Mouse (Mus musculus) retina, postnatal 1 day (tissue): ENCODE results near the gene Spata21.

Experiments used
- DNase-seq: peaks from one replicate; pipeline ENCODE4 v3.0.0-alpha.2; 2012

Spata21 gene

DNA sequence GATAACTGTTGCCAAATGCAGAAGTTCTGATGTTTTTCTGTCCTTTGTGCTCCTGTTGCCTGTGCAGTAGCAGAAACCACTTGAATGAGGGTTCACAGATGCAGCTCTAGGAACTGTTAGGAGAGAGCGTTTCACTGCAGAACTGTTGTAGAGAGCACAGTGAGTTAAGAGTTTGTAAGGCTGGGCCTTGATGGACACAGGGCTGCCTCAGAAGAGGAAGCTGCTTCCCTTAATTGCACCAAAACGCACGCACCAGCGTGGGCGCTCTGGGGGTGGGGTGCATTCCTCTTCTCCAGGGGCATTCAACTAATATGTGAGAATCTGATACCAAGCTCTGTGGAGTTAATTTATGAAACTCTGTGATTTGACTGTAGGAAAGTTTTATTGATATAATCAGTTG lies 71.5 kb downstream of the Spata21 start:
- no peak for DNase-seq

GRCm38 (mm10) chr4:141160193-141160592 lies 72.1 kb downstream of the Spata21 start:
- no peak for DNase-seq

DNA sequence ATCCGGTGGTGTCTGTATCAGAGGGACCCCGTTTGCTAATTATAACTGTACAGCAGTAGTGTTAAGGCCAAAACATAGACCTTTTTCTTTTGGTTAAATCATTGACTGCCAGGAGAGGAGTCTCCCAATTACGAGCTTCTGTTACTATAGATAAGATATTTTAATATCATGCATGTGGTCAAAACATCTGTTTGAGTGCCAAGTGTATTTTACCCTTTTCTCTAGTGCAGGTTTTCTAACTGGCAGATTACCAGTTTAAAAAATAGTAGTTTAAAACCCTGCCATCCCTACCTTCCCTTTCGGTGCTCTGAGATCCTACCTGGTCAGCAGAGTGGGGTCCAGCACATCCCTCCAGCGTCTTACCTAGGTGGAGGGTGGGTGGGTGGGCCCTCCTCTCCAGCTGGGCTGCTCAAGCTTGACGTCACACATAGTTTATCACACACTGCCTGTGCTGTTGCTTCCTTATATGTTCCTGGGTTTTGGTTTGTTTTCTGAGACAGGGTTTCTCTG lies 73.6 kb downstream of the Spata21 start:
- no peak for DNase-seq
